Mouse (Mus musculus) kidney, adult 2 months (tissue): Measurements from ENCODE around the gene Ebp.

Experiments
- CTCF ChIP-seq: fragments of 200-500 bp; conservative IDR thresholded peaks from 2 replicates; pipeline ENCODE4 v1.5.1; 2011; ENCODE audit warnings: low read depth, mild to moderate bottlenecking, control low read depth, low read length, moderate library complexity, mixed read lengths; ENCODE audit not compliant: insufficient read depth, insufficient read length
- POLR2A ChIP-seq: fragments of 200-500 bp; IDR thresholded peaks from one replicate; pipeline ENCODE4 v1.6.1; 2011; ENCODE audit warnings: low read depth, low read length, control low read depth

DNA sequence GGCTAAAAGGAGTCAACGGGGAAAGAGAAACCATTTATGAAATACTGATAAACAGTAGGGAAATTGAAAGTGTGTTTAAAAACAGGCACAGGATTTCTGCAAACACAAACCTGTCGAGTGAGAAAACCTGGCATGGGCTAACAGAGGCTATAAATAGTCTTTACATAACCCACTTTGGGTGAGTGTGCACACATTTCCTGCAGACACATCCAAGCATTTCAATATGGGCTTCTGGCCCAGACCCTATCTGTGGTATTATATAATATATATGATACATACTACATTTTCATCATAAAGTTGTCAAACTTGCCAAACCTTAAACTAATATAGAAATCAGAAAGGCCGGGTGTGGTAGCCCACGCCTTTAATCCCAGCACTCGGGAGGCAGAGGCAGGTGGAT, 30.2 kb downstream of the Ebp start:
- no peak for TF ChIP-seq CTCF
- no peak for TF ChIP-seq POLR2A
